Mouse (Mus musculus): ENCODE results near the gene Dek.

GRCm38 (mm10) chr13:47056126-47056525 lies 49.9 kb downstream of the Dek start:
- TF ChIP-seq CTCF (conservative IDR thresholded peaks at IDR 0.05; ENCODE audit: insufficient read depth, insufficient read length, low read depth, low read length): no peak
- no peak for TF ChIP-seq POLR2A (IDR thresholded peaks at IDR 0.05; ENCODE audit: low read depth, low read length)

Data from kidney, adult 2 months (tissue).